Mouse (Mus musculus) testis, adult 2 months (tissue): ENCODE measurements around the gene Iqcj. TPM values are rescaled to one million over a fixed set of nuclear protein-coding genes. Genes with fewer than 3 reads are reported as not detected.
"Not testable (repeated sequence)": the region's sequence is repeated elsewhere in the genome, so short reads cannot be mapped to it uniquely, and the experiment has no call there.

Experiments
- H3K27ac ChIP-seq: fragments of 200-500 bp; 2 replicates; pipeline ENCODE4 v1.5.1; 2012; ENCODE audit warnings: low read depth, low read length; ENCODE audit not compliant: control insufficient read depth, insufficient read depth
- H3K27me3 ChIP-seq: fragments of 200-500 bp; 2 replicates; pipeline ENCODE4 v1.6.1; 2012; ENCODE audit warnings: mild to moderate bottlenecking, low read length, moderate library complexity; ENCODE audit not compliant: control insufficient read depth, insufficient read depth
- H3K36me3 ChIP-seq: fragments of 200-500 bp; 2 replicates; pipeline ENCODE4 v1.6.1; 2012; ENCODE audit warnings: mild to moderate bottlenecking, low read length; ENCODE audit not compliant: control insufficient read depth, insufficient read depth
- H3K4me1 ChIP-seq: fragments of 200-500 bp; 2 replicates; pipeline ENCODE4 v1.6.1; 2012; ENCODE audit warnings: low read length; ENCODE audit not compliant: control insufficient read depth, insufficient read depth
- H3K4me3 ChIP-seq: fragments of 200-500 bp; 2 replicates; pipeline ENCODE4 v1.5.1; 2012; ENCODE audit warnings: low read depth, mild to moderate bottlenecking, low read length, moderate library complexity, mixed read lengths; ENCODE audit not compliant: control insufficient read depth
- CTCF ChIP-seq: fragments of 200-500 bp; IDR thresholded peaks from 2 replicates; pipeline ENCODE4 v1.5.1; 2012; ENCODE audit warnings: low read depth, mild to moderate bottlenecking, inconsistent platforms, low read length, moderate library complexity; ENCODE audit not compliant: control insufficient read depth, insufficient read depth, insufficient replicate concordance
- POLR2A ChIP-seq: fragments of 200-500 bp; IDR thresholded peaks from 2 replicates; pipeline ENCODE4 v1.6.1; 2012; ENCODE audit warnings: low read depth, mild to moderate bottlenecking, inconsistent platforms, low read length, moderate library complexity; ENCODE audit not compliant: control insufficient read depth
- polyA plus RNA-seq: library from polyadenylated mRNA; depleted of rRNA; stranded (reverse); fragments of >200 nt; gene quantifications from 2 replicates; pipeline ENCODE4 v1.2.3, GENCODE M21; 2012; rRNA removed

Iqcj gene
- polyA plus RNA-seq, 1 experiment = 0.26 TPM

GRCm38 (mm10) chr3:68085024-68085423, 193.0 kb downstream of the Iqcj start:
- Histone ChIP-seq H3K4me1 (no peaks in the 10 kb centered on the region), H3K36me3 (no peaks in the 10 kb centered on the region), H3K27me3 (no peaks in the 10 kb centered on the region), H3K4me3 (no peak overlapping the region), H3K27ac (no peak overlapping the region)
- TF ChIP-seq POLR2A = no peak
- TF ChIP-seq CTCF = no peak

GRCm38 (mm10) chr3:68092108-68092507, 200.1 kb downstream of the Iqcj start:
- TF ChIP-seq CTCF = no peak
- TF ChIP-seq POLR2A = no peak
- Histone ChIP-seq H3K36me3 (no peaks in the 10 kb centered on the region), H3K27ac (no peak overlapping the region), H3K27me3 (no peaks in the 10 kb centered on the region), H3K4me3 (no peak overlapping the region), H3K4me1 (no peaks in the 10 kb centered on the region)

- no peak for TF ChIP-seq CTCF
- no peak for TF ChIP-seq POLR2A
- H3K27ac ChIP-seq = no peak overlapping the region
- H3K4me3 ChIP-seq = no peak overlapping the region
- no peaks in the 10 kb centered on the region for H3K4me1 ChIP-seq
- no peaks in the 10 kb centered on the region for H3K27me3 ChIP-seq
- H3K36me3 ChIP-seq = no peaks in the 10 kb centered on the region
Observed at GRCm38 (mm10) chr3:68096724-68097431, 204.9 kb downstream of the Iqcj start.

GRCm38 (mm10) chr3:68099561-68099960, 207.5 kb downstream of the Iqcj start:
- not testable (repeated sequence) for H3K27me3 ChIP-seq, H3K36me3 ChIP-seq, H3K4me3 ChIP-seq, H3K27ac ChIP-seq, H3K4me1 ChIP-seq

- H3K27me3 ChIP-seq = no peaks in the 10 kb centered on the region
- H3K36me3 ChIP-seq = no peaks in the 10 kb centered on the region
- H3K27ac ChIP-seq = no peak overlapping the region
- no peak overlapping the region for H3K4me3 ChIP-seq
- TF ChIP-seq POLR2A (no peak), CTCF (no peak)
- H3K4me1 ChIP-seq = no peaks in the 10 kb centered on the region
Observed at GRCm38 (mm10) chr3:68101343-68101742, 209.3 kb downstream of the Iqcj start.

GRCm38 (mm10) chr3:68105081-68105685, 213.2 kb downstream of the Iqcj start:
- no peak overlapping the region for H3K27ac ChIP-seq
- no peaks in the 10 kb centered on the region for H3K4me1 ChIP-seq
- H3K4me3 ChIP-seq = no peak overlapping the region
- H3K36me3 ChIP-seq = no peaks in the 10 kb centered on the region
- H3K27me3 ChIP-seq = no peaks in the 10 kb centered on the region
- TF ChIP-seq POLR2A = no peak
- TF ChIP-seq CTCF = no peak

Other genes with a start within 250 kb of the Iqcj start
- gene Iqschfp, start within 50 bp of the Iqcj start, polyA plus RNA-seq = 1.1 and 1.6 TPM in 2 replicates
- 1.5 and 2.5 TPM in 2 replicates for gene Schip1, start 172.6 kb downstream of the Iqcj start, polyA plus RNA-seq